Mouse (Mus musculus) intestine, embryonic 15.5 days (tissue): ENCODE measurements around the gene Chad. TPM values are rescaled to one million over a fixed set of nuclear protein-coding genes. Genes with fewer than 3 reads are reported as not detected.

Experiments used
- ATAC-seq: fragments of 200-750 bp; cut with Nextera tagmentation; 2 replicates; pipeline ENCODE4 v1.8.0; 2017; ENCODE audit warnings: moderate TSS enrichment, moderate library complexity
- H3K27ac ChIP-seq: fragments of 300-500 bp; sonication (generic); 2 replicates; pipeline ENCODE4 v1.5.1; 2015; ENCODE audit warnings: mild to moderate bottlenecking, inconsistent platforms
- H3K27me3 ChIP-seq: fragments of 300-500 bp; sonication (generic); replicated peaks from 2 replicates; pipeline ENCODE4 v1.6.1; 2015; ENCODE audit warnings: inconsistent platforms
- H3K36me3 ChIP-seq: fragments of 300-500 bp; sonication (generic); 2 replicates; pipeline ENCODE4 v1.6.1; 2015; ENCODE audit warnings: inconsistent platforms
- H3K4me1 ChIP-seq: fragments of 300-500 bp; sonication (generic); replicated peaks from 2 replicates; pipeline ENCODE4 v1.6.1; 2015; ENCODE audit warnings: inconsistent platforms
- H3K4me2 ChIP-seq: fragments of 300-500 bp; sonication (generic); replicated peaks from 2 replicates; pipeline ENCODE4 v1.6.1; 2015; ENCODE audit warnings: mild to moderate bottlenecking, inconsistent platforms
- H3K4me3 ChIP-seq: fragments of 300-500 bp; sonication (generic); replicated peaks from 2 replicates; pipeline ENCODE4 v1.5.1; 2015; ENCODE audit warnings: inconsistent platforms
- H3K9ac ChIP-seq: fragments of 300-500 bp; sonication (generic); 2 replicates; pipeline ENCODE4 v1.6.1; 2015; ENCODE audit warnings: inconsistent platforms
- H3K9me3 ChIP-seq: fragments of 300-500 bp; sonication (generic); 2 replicates; pipeline ENCODE4 v1.6.1; 2016; ENCODE audit warnings: inconsistent platforms
- WGBS: fragments of 180-500 bp; shearing (Covaris S2); methylation state at CpG from one replicate; pipeline ENCODE4 v1.1.7; 2015; 5-methylcytosine and 5-hydroxymethylcytosine counted together
- polyA plus RNA-seq: library from polyadenylated mRNA; unstranded; fragments of >200 nt; fragmentation: Nextera tagmentation; extraction: Ambion mirVana; gene quantifications from 2 replicates; pipeline ENCODE4 v1.2.1, GENCODE M21; 2015

Gene Chad
- polyA plus RNA-seq, 1 experiment from 2014 or later, result 1.4 TPM

DNA sequence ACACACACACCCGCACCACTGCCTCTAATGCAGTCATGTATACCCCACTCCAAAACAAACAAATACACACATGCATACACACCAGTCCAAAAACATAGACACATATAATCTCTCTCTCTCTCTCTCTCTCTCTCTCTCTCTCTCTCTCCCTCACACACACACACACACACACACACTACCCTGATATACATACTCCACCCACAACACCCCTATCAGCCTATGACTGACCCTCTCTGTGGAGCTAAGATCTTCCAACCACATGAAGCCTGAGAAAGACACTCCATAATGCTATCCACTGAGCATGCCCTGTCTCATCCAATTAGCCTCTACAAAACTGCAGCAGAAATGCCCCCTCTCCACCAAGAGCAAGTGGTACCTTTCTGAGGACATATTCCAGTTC is 7.0 kb downstream of the Chad start:
- H3K4me1 ChIP-seq, result 0 out of 2 replicates have a peak, but pooled peaks cover 3% of the 10 kb centered on the region
- no peaks in the 10 kb centered on the region for H3K9me3 ChIP-seq
- H3K27me3 ChIP-seq, result no peaks in the 10 kb centered on the region
- no peak overlapping the region for H3K9ac ChIP-seq
- no peak overlapping the region for H3K27ac ChIP-seq
- H3K4me3 ChIP-seq, result no peak overlapping the region
- H3K36me3 ChIP-seq, result no peaks in the 10 kb centered on the region
- ATAC-seq, result no peak
- WGBS, result 96% methylated on average over 1 of the region's 1 CpGs
- H3K4me2 ChIP-seq, result no peak overlapping the region

GRCm38 (mm10) chr11:94574560-94574959 is 9.7 kb downstream of the Chad start:
- Histone ChIP-seq H3K36me3 (no peaks in the 10 kb centered on the region), H3K4me2 (no peak overlapping the region), H3K9me3 (no peaks in the 10 kb centered on the region), H3K9ac (no peak overlapping the region), H3K27me3 (no peaks in the 10 kb centered on the region), H3K4me3 (no peak overlapping the region), H3K4me1 (no peaks in the 10 kb centered on the region), H3K27ac (no peak overlapping the region)
- no peak for ATAC-seq
- 19% methylated on average over 7 of the region's 7 CpGs for WGBS

GRCm38 (mm10) chr11:94575036-94575435 is 10.2 kb downstream of the Chad start:
- ATAC-seq, result no peak
- no peak overlapping the region for H3K4me2 ChIP-seq
- H3K4me1 ChIP-seq, result no peaks in the 10 kb centered on the region
- no peaks in the 10 kb centered on the region for H3K9me3 ChIP-seq
- no peak overlapping the region for H3K27ac ChIP-seq
- no peaks in the 10 kb centered on the region for H3K27me3 ChIP-seq
- WGBS, result 64% methylated on average over 2 of the region's 2 CpGs
- no peak overlapping the region for H3K9ac ChIP-seq
- H3K4me3 ChIP-seq, result no peak overlapping the region
- H3K36me3 ChIP-seq, result no peaks in the 10 kb centered on the region

GRCm38 (mm10) chr11:94576361-94576760 is 11.5 kb downstream of the Chad start:
- H3K4me3 ChIP-seq, result no peak overlapping the region
- H3K9me3 ChIP-seq, result no peaks in the 10 kb centered on the region
- no peak overlapping the region for H3K4me2 ChIP-seq
- H3K36me3 ChIP-seq, result no peaks in the 10 kb centered on the region
- no peak overlapping the region for H3K27ac ChIP-seq
- H3K9ac ChIP-seq, result no peak overlapping the region
- no peaks in the 10 kb centered on the region for H3K27me3 ChIP-seq
- ATAC-seq, result no peak
- H3K4me1 ChIP-seq, result no peaks in the 10 kb centered on the region
- WGBS, result 91% methylated on average over 9 of the region's 9 CpGs

- no peaks in the 10 kb centered on the region for H3K36me3 ChIP-seq
- ATAC-seq, result peak; percentile 70
- H3K27me3 ChIP-seq, result no peaks in the 10 kb centered on the region
- 0 out of 2 replicates have a peak overlapping the region, but pooled peaks have one; percentile 9 for H3K27ac ChIP-seq
- no peak overlapping the region for H3K4me2 ChIP-seq
- H3K4me3 ChIP-seq, result no peak overlapping the region
- WGBS, result 65% methylated on average over 5 of the region's 5 CpGs
- no peaks in the 10 kb centered on the region for H3K4me1 ChIP-seq
- H3K9me3 ChIP-seq, result no peaks in the 10 kb centered on the region
- no peak overlapping the region for H3K9ac ChIP-seq
Measured at GRCm38 (mm10) chr11:94580111-94580740, 15.4 kb downstream of the Chad start.

DNA sequence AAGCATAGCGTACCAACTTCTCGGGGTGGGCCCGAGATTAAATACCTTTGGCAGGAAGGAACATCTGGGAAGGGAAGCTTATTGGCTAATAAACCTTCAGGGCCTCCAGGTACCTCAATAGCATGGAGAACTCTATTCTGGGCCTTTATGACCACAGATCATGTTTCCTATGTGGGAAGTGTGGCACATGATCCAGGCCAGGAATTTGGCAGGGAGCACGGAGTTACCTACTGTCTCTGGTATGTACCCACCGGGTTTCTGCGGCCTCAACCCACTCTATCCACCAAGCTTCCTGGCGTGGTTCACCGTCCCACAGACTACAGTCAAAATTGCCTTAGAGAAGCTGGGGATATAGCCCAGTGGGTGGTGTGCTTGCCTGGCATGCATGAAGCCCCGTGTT is 20.2 kb downstream of the Chad start:
- Histone ChIP-seq H3K4me1 (0 out of 2 replicates have a peak, but pooled peaks cover 3% of the 10 kb centered on the region), H3K9ac (no peak overlapping the region), H3K4me3 (no peak overlapping the region), H3K27me3 (no peaks in the 10 kb centered on the region), H3K27ac (no peak overlapping the region), H3K9me3 (no peaks in the 10 kb centered on the region), H3K4me2 (no peak overlapping the region), H3K36me3 (no peaks in the 10 kb centered on the region)
- ATAC-seq, result no peak
- 91% methylated on average over 9 of the region's 9 CpGs for WGBS

DNA sequence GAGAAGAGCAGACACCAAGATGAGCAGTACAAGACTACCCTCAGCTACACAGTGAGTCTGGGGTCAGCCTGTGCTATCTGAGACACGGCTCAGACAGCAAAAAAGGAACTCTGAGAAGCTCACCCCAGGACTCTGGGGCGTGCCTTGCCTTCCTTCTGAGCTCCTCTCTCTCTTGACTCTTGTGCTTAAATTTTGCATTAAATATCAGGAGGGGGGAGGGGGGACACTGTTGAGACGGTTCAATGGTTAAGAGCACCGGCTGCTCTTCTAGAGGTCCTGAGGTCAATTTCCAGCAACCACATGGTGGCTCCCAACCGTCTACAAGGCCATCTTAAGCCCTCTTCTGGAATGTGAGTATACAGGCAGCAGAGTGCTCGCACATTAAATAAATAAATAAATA is 22.7 kb downstream of the Chad start:
- ATAC-seq, result no peak
- Histone ChIP-seq H3K4me3 (no peak overlapping the region), H3K9me3 (no peaks in the 10 kb centered on the region), H3K4me2 (no peak overlapping the region), H3K36me3 (no peaks in the 10 kb centered on the region), H3K27me3 (no peaks in the 10 kb centered on the region), H3K4me1 (peaks cover 11% of the 10 kb centered on the region), H3K27ac (no peak overlapping the region), H3K9ac (no peak overlapping the region)
- WGBS, result 82% methylated on average over 6 of the region's 6 CpGs

- H3K27ac ChIP-seq, result no peak overlapping the region
- 68% methylated on average over 7 of the region's 7 CpGs for WGBS
- ATAC-seq, result no peak
Measured at GRCm38 (mm10) chr11:94596311-94596852, 31.5 kb downstream of the Chad start.

DNA sequence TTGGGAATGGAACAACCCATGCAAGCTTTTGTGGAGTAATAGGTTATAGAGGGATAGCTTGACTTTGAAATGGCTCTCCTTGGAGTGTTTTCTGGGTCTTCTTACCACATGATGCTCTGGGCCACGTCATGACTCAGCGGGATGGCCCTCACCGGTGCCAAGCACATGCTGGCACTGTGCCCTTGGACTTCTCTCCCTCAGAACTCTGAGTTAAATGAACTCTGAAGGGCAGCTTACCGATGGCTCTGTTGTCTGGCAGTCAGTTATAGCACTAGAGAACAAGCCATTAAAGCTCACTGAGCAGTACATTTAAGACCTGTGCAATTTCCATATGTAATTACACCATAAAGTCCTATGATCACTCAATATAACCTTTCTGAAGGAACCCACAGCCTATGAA is 32.5 kb downstream of the Chad start:
- Histone ChIP-seq H3K4me2 (no peak overlapping the region), H3K4me3 (no peak overlapping the region), H3K4me1 (peaks cover 15% of the 10 kb centered on the region), H3K27me3 (no peaks in the 10 kb centered on the region), H3K27ac (no peak overlapping the region), H3K36me3 (no peaks in the 10 kb centered on the region), H3K9ac (no peak overlapping the region), H3K9me3 (no peaks in the 10 kb centered on the region)
- no peak for ATAC-seq
- WGBS, result 81% methylated on average over 4 of the region's 4 CpGs

More at GRCm38 (mm10) chr11:94596311-94596852, 31.5 kb downstream of the Chad start:
- no peaks in the 10 kb centered on the region for H3K36me3 ChIP-seq
- no peaks in the 10 kb centered on the region for H3K27me3 ChIP-seq
- peaks cover 12% of the 10 kb centered on the region for H3K4me1 ChIP-seq
- H3K9me3 ChIP-seq, result no peaks in the 10 kb centered on the region
- H3K4me2 ChIP-seq, result no peak overlapping the region
- no peak overlapping the region for H3K9ac ChIP-seq
- no peak overlapping the region for H3K4me3 ChIP-seq

DNA sequence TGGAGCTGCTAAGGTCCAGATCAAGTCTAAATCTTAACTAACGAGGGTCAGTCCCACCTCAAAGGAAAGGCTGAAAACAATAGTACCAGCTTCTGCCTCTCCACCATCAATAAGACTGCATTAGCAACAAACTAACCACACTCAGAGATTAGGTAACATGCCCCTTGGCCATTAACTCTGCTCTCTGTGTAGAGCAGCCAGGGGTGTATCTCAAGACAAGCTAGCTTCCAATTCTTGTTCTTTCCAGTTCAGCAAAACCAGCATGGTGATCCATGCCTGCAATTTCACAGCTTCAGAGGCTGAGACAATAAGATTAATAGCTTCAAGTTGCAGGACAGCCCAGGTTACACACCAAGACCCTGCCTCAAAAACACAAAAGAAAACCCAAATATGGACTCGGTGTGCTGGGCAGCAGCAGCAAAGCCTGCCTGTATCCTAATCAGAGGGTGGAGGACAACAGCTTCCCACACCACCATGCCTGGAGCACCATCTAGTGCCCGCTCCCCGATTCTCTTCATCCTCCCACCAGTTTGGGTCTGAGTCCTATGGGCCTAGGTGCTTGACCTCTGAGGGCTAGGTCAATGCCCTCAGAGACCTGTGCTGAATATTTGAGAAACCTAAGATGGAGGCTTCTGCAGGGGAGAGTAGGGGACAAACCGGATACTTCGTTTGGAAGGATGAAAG is 33.7 kb downstream of the Chad start:
- Histone ChIP-seq H3K4me3 (no peak overlapping the region), H3K9me3 (no peaks in the 10 kb centered on the region), H3K27me3 (no peaks in the 10 kb centered on the region), H3K4me2 (no peak overlapping the region), H3K36me3 (no peaks in the 10 kb centered on the region), H3K27ac (no peak overlapping the region), H3K9ac (no peak overlapping the region), H3K4me1 (peaks cover 15% of the 10 kb centered on the region)
- WGBS, result 61% methylated on average over 6 of the region's 6 CpGs
- no peak for ATAC-seq

DNA sequence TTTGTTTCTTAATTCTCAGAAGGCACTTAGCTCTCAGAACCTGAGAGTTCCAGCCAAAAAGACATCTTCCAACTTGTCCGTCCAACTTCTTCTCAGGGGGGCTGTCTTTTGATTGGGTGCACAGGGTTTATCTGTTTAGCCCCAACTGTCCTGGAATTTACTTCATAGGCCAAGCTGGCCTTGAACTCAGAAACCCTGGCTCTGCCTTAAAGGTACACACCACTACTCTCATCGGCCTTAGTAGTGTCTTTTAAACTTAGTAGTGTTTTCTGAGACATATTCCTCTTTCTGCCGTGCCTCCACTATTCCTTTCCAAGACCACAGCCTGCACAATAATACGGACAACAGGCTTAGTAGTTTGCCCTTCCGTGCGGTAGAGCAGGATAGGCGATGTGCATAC is 35.6 kb downstream of the Chad start:
- ATAC-seq, result no peak
- peak overlapping the region; percentile 74; the same call in 1 of the 2 replicates for H3K4me2 ChIP-seq
- no peaks in the 10 kb centered on the region for H3K27me3 ChIP-seq
- peaks cover 15% of the 10 kb centered on the region for H3K4me1 ChIP-seq
- H3K9ac ChIP-seq, result no peak overlapping the region
- H3K27ac ChIP-seq, result no peak overlapping the region
- 89% methylated on average over 7 of the region's 7 CpGs for whole genome bisulfite sequencing
- no peak overlapping the region for H3K4me3 ChIP-seq
- H3K36me3 ChIP-seq, result no peaks in the 10 kb centered on the region
- no peaks in the 10 kb centered on the region for H3K9me3 ChIP-seq

DNA sequence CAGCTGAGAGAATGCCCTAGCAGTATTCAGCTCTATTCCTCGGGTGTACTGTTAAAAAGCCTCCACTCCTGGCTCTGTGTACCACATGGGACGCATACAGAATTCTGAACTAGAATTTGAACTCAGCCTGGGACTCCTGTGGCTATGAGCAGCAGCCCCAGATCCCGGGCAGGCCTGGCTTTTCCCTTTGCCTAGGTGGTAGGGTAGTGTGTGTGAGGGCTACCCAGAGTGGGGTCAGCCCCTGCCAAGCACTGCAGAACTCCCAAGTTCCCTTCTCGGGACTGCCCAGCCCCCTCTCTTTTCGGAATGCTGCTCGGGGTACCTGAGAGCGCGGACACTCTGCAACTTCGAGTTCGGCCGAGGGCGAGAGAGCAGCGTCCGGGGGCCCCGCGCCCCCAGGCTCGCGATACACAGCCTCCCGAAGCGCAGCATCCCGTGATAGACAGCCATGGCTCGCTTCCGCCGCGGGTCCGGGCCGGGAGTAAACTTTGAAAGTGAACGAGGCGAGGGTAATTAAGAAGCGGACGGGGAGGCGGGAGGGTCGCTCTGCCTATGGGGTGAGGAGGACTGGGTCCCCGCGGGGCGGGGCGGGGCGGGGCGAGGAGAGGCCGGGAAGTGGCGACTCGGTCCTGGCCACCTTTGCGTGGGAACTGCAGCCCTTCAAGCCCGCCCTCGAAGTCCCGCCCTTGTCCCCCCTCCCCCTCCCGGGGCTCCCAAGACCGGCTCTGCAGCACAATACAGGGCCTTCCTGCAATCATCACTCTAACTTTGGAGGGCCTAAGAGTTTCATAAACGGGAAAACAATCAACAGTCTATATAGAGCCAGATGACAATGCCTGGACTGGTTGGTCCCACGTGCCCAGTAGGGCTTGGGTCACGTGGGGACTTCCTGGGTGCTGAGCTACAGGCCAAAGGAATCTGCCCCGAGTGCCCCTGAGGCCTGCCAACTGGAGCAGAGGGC is 36.8 kb downstream of the Chad start, which contains the start of gene Acsf2:
Acsf2 (minus strand) TSS at position 551 of the 961 bp plus-strand sequence.
- H3K4me1 ChIP-seq, result peaks cover 13% of the 10 kb centered on the region
- no peaks in the 10 kb centered on the region for H3K27me3 ChIP-seq
- peak within 1 kb of the TSS; percentile 74 for H3K4me2 ChIP-seq
- 1% methylated on average over 52 of the region's 52 CpGs for WGBS
- H3K36me3 ChIP-seq, result no peaks in the 10 kb centered on the region
- H3K9me3 ChIP-seq, result no peaks in the 10 kb centered on the region
- peak; percentile 88 for ATAC-seq
- peak within 1 kb of the TSS; percentile 15; the same call in 1 of the 2 replicates for H3K27ac ChIP-seq
- H3K9ac ChIP-seq, result peak within 1 kb of the TSS; percentile 52
- H3K4me3 ChIP-seq, result peak within 1 kb of the TSS; percentile 50
